Mouse (Mus musculus) brain, adult 2 months (tissue): ENCODE measurements around the gene Esr1.
"Not testable (repeated sequence)": the region's sequence is repeated elsewhere in the genome, so short reads cannot be mapped to it uniquely, and the experiment has no call there.

ENCODE experiments used
- DNase-seq: peaks from one replicate; pipeline ENCODE4 v3.0.0; 2011; ENCODE audit warnings: low read depth, low spot score

The Esr1 gene

GRCm38 (mm10) chr10:4619426-4619825, 8.0 kb downstream of the Esr1 start:
- DNase-seq, result not testable (repeated sequence)

- no peak for DNase-seq
Measured at GRCm38 (mm10) chr10:4620596-4621504, 9.5 kb downstream of the Esr1 start.

- DNase-seq, result no peak
Measured at GRCm38 (mm10) chr10:4621505-4621815, 10.1 kb downstream of the Esr1 start.

- no peak for DNase-seq
Measured at GRCm38 (mm10) chr10:4623319-4623718, 11.9 kb downstream of the Esr1 start.

GRCm38 (mm10) chr10:4624581-4624980, 13.2 kb downstream of the Esr1 start:
- DNase-seq, result no peak

GRCm38 (mm10) chr10:4625300-4625699, 13.9 kb downstream of the Esr1 start:
- DNase-seq, result no peak

GRCm38 (mm10) chr10:4626432-4626831, 15.0 kb downstream of the Esr1 start:
- DNase-seq, result no peak

GRCm38 (mm10) chr10:4626996-4627395, 15.6 kb downstream of the Esr1 start:
- no peak for DNase-seq

- DNase-seq, result no peak
Measured at GRCm38 (mm10) chr10:4627415-4627814, 16.0 kb downstream of the Esr1 start.

GRCm38 (mm10) chr10:4629314-4629713, 17.9 kb downstream of the Esr1 start:
- DNase-seq, result no peak

GRCm38 (mm10) chr10:4632211-4632704, 20.9 kb downstream of the Esr1 start:
- DNase-seq, result no peak

- DNase-seq, result no peak
Measured at GRCm38 (mm10) chr10:4633287-4634030, 22.1 kb downstream of the Esr1 start.

GRCm38 (mm10) chr10:4635740-4636139, 24.3 kb downstream of the Esr1 start:
- no peak for DNase-seq

- no peak for DNase-seq
Measured at GRCm38 (mm10) chr10:4646074-4646473, 34.7 kb downstream of the Esr1 start.

- peak; percentile 16 for DNase-seq
Measured at GRCm38 (mm10) chr10:4646851-4647250, 35.5 kb downstream of the Esr1 start.

GRCm38 (mm10) chr10:4665380-4665779, 54.0 kb downstream of the Esr1 start:
- peak; percentile 22 for DNase-seq

- DNase-seq, result no peak
Measured at GRCm38 (mm10) chr10:4667006-4667405, 55.6 kb downstream of the Esr1 start.

GRCm38 (mm10) chr10:4670053-4670452, 58.7 kb downstream of the Esr1 start:
- DNase-seq, result no peak

- no peak for DNase-seq
Measured at GRCm38 (mm10) chr10:4671876-4672275, 60.5 kb downstream of the Esr1 start.

GRCm38 (mm10) chr10:4673311-4673816, 62.0 kb downstream of the Esr1 start:
- no peak for DNase-seq

GRCm38 (mm10) chr10:4674983-4675592, 63.7 kb downstream of the Esr1 start:
- DNase-seq, result peak; percentile 32

GRCm38 (mm10) chr10:4683106-4683505, 71.7 kb downstream of the Esr1 start:
- no peak for DNase-seq
